21 mouse cellular contexts compared by ENCODE assay signal in the genomic region with DNA sequence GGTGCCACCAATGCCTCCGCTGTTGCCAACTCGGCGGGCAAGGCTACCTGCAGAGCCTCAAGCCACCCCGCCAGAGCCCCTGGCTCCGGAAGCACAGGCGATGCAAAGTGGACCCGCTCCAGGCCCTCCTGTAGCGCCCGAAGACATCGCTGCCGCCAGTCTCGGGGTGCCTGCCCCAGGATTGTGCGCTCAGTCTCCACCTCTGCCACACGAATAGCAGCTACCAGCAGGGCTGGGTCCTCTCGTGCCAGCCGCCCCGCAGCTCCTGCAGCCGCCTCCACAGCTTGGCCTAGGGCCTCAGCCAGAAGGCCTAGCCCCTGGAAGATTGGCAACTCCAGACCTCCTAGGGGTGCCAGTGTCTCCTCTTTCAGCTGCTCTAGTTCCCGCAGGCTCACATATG. TPM values are rescaled to one million over a fixed set of nuclear protein-coding genes. Genes with fewer than 3 reads are reported as not detected.
DNase-seq lines count a peak whose midpoint lies in the region; ATAC-seq and TF ChIP-seq lines count a peak whose summit lies in the region.
"Had no signal": no experiment of that assay in that cellular context is flagged by ENCODE, and none has a peak within 500 bp of the region (broad histone marks: within the 10 kb centered on the region; RNA-seq: fewer than 3 reads in every experiment).

No protein-coding gene starts in this region.

- DNase-seq in kidney, adult 11 months = peak; percentile 6
- no peak for DNase-seq in ES-E14 (ENCODE audit: low read depth, low spot score)
- peak; percentile 79 for DNase-seq in cerebellum, adult 8-10 months
- no peak for DNase-seq in gastrocnemius, postnatal 14 days
- no peak for DNase-seq in retina, embryonic 14.5 days (ENCODE audit: low spot score)
- DNase-seq: adrenal gland, postnatal 36 days; heart, adult 18-20 months; kidney, adult 2 months; kidney, postnatal 4 days; lung, adult 18-20 months; right cerebral cortex, adult 18-20 months; thymus, postnatal 25 days had no signal

- no peaks in the 10 kb centered on the region for H3K9me3 ChIP-seq in kidney, embryonic 16.5 days (ENCODE audit: low read length)
- H3K9me3 ChIP-seq in ES-E14 (ENCODE audit: control insufficient read depth, insufficient read depth, low read depth, low read length) = no peaks in the 10 kb centered on the region
- H3K9me3 ChIP-seq: forebrain, embryonic 15.5 days; heart, embryonic 15.5 days; limb, embryonic 15.5 days; midbrain, embryonic 12.5 days; stomach, embryonic 15.5 days had no signal

- H3K4me2 ChIP-seq in kidney, embryonic 16.5 days (replicated peaks; ENCODE audit: low read depth, low read length) = no peak overlapping the region
- H3K4me2 ChIP-seq: forebrain, embryonic 15.5 days; heart, embryonic 15.5 days; limb, embryonic 15.5 days; midbrain, embryonic 12.5 days; stomach, embryonic 15.5 days had no signal

- 68% methylated on average over 19 of the region's 19 CpGs for WGBS in kidney, embryonic 16.5 days

- intact Hi-C loops in gastrocnemius, postnatal 14 days (cut with DNase I; ENCODE audit: low total_unique reads) = no loop called here

- peaks cover 30% of the 10 kb centered on the region for H3K4me1 ChIP-seq in kidney, embryonic 16.5 days (ENCODE audit: insufficient read depth, low read length)
- peaks cover 2 to 37% of the 10 kb centered on the region in 2 experiments; a peak in 3 of 4 replicates for H3K4me1 ChIP-seq in ES-E14 (ENCODE audit: control insufficient read depth in 2 of 2, insufficient read depth in 2 of 2, low read length in 2 of 2, poor library complexity in 1 of 2)
- peaks cover 22% of the 10 kb centered on the region for H3K4me1 ChIP-seq in testis, adult 2 months (ENCODE audit: control insufficient read depth, insufficient read depth, low read length)

- H3K36me3 ChIP-seq in kidney, embryonic 16.5 days (ENCODE audit: insufficient read depth, low read length) = no peaks in the 10 kb centered on the region
- no peaks in the 10 kb centered on the region; the same call in 1 of the 2 replicates for H3K36me3 ChIP-seq in ES-E14 (ENCODE audit: control insufficient read depth, insufficient read depth, low read length, poor library complexity, severe bottlenecking)
- no peaks in the 10 kb centered on the region for H3K36me3 ChIP-seq in testis, adult 2 months (ENCODE audit: control insufficient read depth, insufficient read depth, low read length)
- H3K36me3 ChIP-seq: forebrain, embryonic 15.5 days; heart, embryonic 15.5 days; limb, embryonic 15.5 days; midbrain, embryonic 12.5 days; stomach, embryonic 15.5 days had no signal

- H3K27ac ChIP-seq in kidney, embryonic 16.5 days (ENCODE audit: low read length) = no peak overlapping the region
- H3K27ac ChIP-seq in ES-E14 (ENCODE audit: insufficient read depth, low read depth, low read length, poor library complexity, severe bottlenecking) = no peak overlapping the region
- H3K27ac ChIP-seq in testis, adult 2 months (ENCODE audit: control insufficient read depth, insufficient read depth, low read depth, low read length) = no peak overlapping the region
- H3K27ac ChIP-seq: forebrain, embryonic 15.5 days; heart, embryonic 15.5 days; limb, embryonic 15.5 days; midbrain, embryonic 12.5 days; stomach, embryonic 15.5 days had no signal

- no peak for TF ChIP-seq POLR2A in testis, adult 2 months (IDR thresholded peaks at IDR 0.05; ENCODE audit: control insufficient read depth, low read depth, low read length)

- no peak overlapping the region for H3K4me3 ChIP-seq in kidney, embryonic 16.5 days (ENCODE audit: low read length)
- peak overlapping the region; percentile 52 to 53; a peak in 3 of 4 replicates for H3K4me3 ChIP-seq in ES-E14 (ENCODE audit: insufficient read depth in 1 of 2, low read depth in 1 of 2, low read length in 2 of 2, poor library complexity in 1 of 2, severe bottlenecking in 1 of 2)
- H3K4me3 ChIP-seq in testis, adult 2 months (ENCODE audit: control insufficient read depth, low read depth, low read length) = peak overlapping the region; percentile 81
- H3K4me3 ChIP-seq: forebrain, embryonic 15.5 days; heart, embryonic 15.5 days; limb, embryonic 15.5 days; midbrain, embryonic 12.5 days; stomach, embryonic 15.5 days had no signal

- H3K9ac ChIP-seq in kidney, embryonic 16.5 days (replicated peaks; ENCODE audit: low read length) = no peak overlapping the region
- H3K9ac ChIP-seq in ES-E14 (ENCODE audit: insufficient read depth, low read depth, low read length, poor library complexity, severe bottlenecking) = peak overlapping the region; percentile 21
- H3K9ac ChIP-seq: forebrain, embryonic 15.5 days; heart, embryonic 15.5 days; limb, embryonic 15.5 days; midbrain, embryonic 12.5 days; stomach, embryonic 15.5 days had no signal

- ATAC-seq in kidney, embryonic 16.5 days (ENCODE audit: low FRiP score, low TSS enrichment) = no peak
- ATAC-seq: forebrain, embryonic 15.5 days; Patski had no signal

- TF ChIP-seq CTCF in testis, adult 2 months (IDR thresholded peaks at IDR 0.05; ENCODE audit: control insufficient read depth, insufficient read depth, insufficient replicate concordance, low read depth, low read length) = no peak

- in situ Hi-C loops in ES-E14 (cut with MboI; ENCODE audit: low sequenced_read_pairs in 2 of 2, unreplicated experiment in 2 of 2) = no loop called here

- H3K27me3 ChIP-seq in kidney, embryonic 16.5 days (ENCODE audit: insufficient read depth, low read length) = peaks cover 11% of the 10 kb centered on the region
- H3K27me3 ChIP-seq in testis, adult 2 months (ENCODE audit: control insufficient read depth, insufficient read depth, low read length) = no peaks in the 10 kb centered on the region; the same call in 1 of the 2 replicates
- H3K27me3 ChIP-seq: CH12.LX, Patski had no signal

TF ChIP-seq in ES-E14, 5 proteins besides CTCF, POLR2A, EP300 and RAD21:
- TF ChIP-seq ZNF384 (IDR thresholded peaks at IDR 0.05; ENCODE audit: low read depth, low read length) (no peak), ZC3H11A (IDR thresholded peaks at IDR 0.05; ENCODE audit: borderline replicate concordance, low read depth, low read length) (no peak), CHD2 (IDR thresholded peaks at IDR 0.05; ENCODE audit: low read depth, low read length) (no peak), HCFC1 (IDR thresholded peaks at IDR 0.05; ENCODE audit: borderline replicate concordance, insufficient read depth, low read length) (no peak), MAFK (IDR thresholded peaks at IDR 0.05; ENCODE audit: insufficient read depth, low read depth, low read length) (no peak)

RNA-seq across cellular contexts. Expression of a gene that starts 2.5 kb away (rescaled TPM):
- 29.5 and 32.1 TPM in 2 replicates for polyA plus RNA-seq in kidney, embryonic 16.5 days (2015; fragmentation: Nextera tagmentation; extraction: Ambion mirVana)
- 22.0 and 33.5 TPM in 2 replicates for total RNA-seq in ES-E14 (2012; rRNA removed)
- 28.2 and 28.5 TPM in 2 replicates for polyA plus RNA-seq in testis, adult 2 months (2012; rRNA removed)
- 1 to 10 TPM; 3.4 to 3.7 TPM for total RNA-seq in gastrocnemius, postnatal 14 days (2021)

RNA-seq across cellular contexts. Expression of a gene that starts 3.7 kb away (rescaled TPM):
- polyA plus RNA-seq in kidney, embryonic 16.5 days (2015; fragmentation: Nextera tagmentation; extraction: Ambion mirVana) = 10.5 and 13.4 TPM in 2 replicates
- 3.9 and 4.2 TPM in 2 replicates for total RNA-seq in ES-E14 (2012; rRNA removed)
- polyA plus RNA-seq in testis, adult 2 months (2012; rRNA removed) = 78.2 and 90.9 TPM in 2 replicates
- total RNA-seq in gastrocnemius, postnatal 14 days (2021) = 1 to 10 TPM in 1 of 2 experiments, under 1 TPM in 1; 0.84 to 1.3 TPM

RNA-seq across cellular contexts. Expression of a gene that starts 4.1 kb away (rescaled TPM):
- 90.1 and 108 TPM in 2 replicates for polyA plus RNA-seq in kidney, embryonic 16.5 days (2015; fragmentation: Nextera tagmentation; extraction: Ambion mirVana)
- total RNA-seq in ES-E14 (2012; rRNA removed) = 66.8 and 67.1 TPM in 2 replicates
- polyA plus RNA-seq in testis, adult 2 months (2012; rRNA removed) = 64.1 and 67.7 TPM in 2 replicates
- 10 to 100 TPM; 15.4 to 17.2 TPM for total RNA-seq in gastrocnemius, postnatal 14 days (2021)

RNA-seq across cellular contexts. Expression of a gene that starts 12.0 kb away (rescaled TPM):
- 13.3 and 13.9 TPM in 2 replicates for polyA plus RNA-seq in kidney, embryonic 16.5 days (2015; fragmentation: Nextera tagmentation; extraction: Ambion mirVana)
- total RNA-seq in ES-E14 (2012; rRNA removed) = 3.5 and 4.3 TPM in 2 replicates
- polyA plus RNA-seq in testis, adult 2 months (2012; rRNA removed) = 3.5 and 5.0 TPM in 2 replicates
- under 1 TPM; 0.40 to 0.45 TPM for total RNA-seq in gastrocnemius, postnatal 14 days (2021)

RNA-seq across cellular contexts. Expression of a gene that starts 17.5 kb away (rescaled TPM):
- 1.2 and 1.4 TPM in 2 replicates for polyA plus RNA-seq in kidney, embryonic 16.5 days (2015; fragmentation: Nextera tagmentation; extraction: Ambion mirVana)
- total RNA-seq in ES-E14 (2012; rRNA removed) = 0.85 and 1.0 TPM in 2 replicates
- polyA plus RNA-seq in testis, adult 2 months (2012; rRNA removed) = 0.09 and 0.11 TPM in 2 replicates
- total RNA-seq in gastrocnemius, postnatal 14 days (2021) = 10 to 100 TPM; 24.1 to 27.3 TPM

Comparison
In these comparisons a context has a peak if more than half of its experiments do, and no peak if none do; other contexts are left out.
1. DNase-seq: peak in kidney, adult 11 months (single experiment) and cerebellum, adult 8-10 months (single experiment); none in ES-E14 (single experiment), gastrocnemius, postnatal 14 days (single experiment) and retina, embryonic 14.5 days (single experiment).